Mouse (Mus musculus): ENCODE results near the gene Anapc2.
A peak's percentile ranks its signal among the peaks of the same experiment; 100 is the strongest.

Gene Anapc2

DNA sequence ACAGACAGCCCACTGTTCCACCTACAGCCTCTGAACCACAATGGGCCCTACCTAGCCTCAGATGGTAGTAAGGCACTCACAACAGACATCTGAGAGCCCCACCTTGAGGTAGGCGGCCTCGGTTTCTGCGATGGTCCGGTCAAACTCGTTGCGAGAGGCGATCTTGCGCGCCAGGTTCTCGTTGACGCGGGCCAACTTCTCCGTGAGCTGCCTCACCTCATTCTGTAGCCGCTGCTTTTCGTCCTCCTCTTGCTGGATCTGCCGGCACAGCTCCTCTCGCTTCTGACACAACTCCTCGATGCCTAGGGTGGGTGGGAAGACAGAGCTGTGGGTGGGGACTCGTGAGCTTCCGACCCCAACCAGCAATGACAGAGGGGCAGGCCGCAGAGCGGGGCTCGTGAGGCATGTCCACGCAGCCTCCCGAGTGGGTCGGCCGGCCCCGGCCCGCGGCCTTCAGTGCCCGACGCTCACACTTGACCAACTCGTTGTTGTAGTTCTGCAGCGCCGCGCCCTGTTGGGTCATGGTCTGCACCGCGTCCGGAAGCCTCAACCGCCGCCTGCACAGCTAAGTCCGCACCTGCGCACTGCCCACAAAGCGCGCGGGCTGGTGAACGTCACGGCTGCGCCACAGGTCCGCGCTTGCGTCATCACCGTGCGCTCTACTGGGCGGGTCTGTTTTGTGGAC lies at the start of gene Anapc2, which contains the start of gene Ssna1:
Anapc2 (plus strand) TSS at position 652 of the 685 bp plus-strand sequence.
Ssna1 (minus strand) TSS at position 612 of the 685 bp plus-strand sequence.
- peak; percentile 92 for DNase-seq (ENCODE audit: low spot score)

- peak; percentile 76 for DNase-seq (ENCODE audit: low spot score)
Measured at GRCm38 (mm10) chr2:25223681-25224491, 48.4 kb upstream of the Anapc2 start.

GRCm38 (mm10) chr2:25224492-25224765 lies 47.8 kb upstream of the Anapc2 start, which contains the start of gene Tubb4b:
Gene Tubb4b (minus strand): TSS chr2:25224702.
- no peak for DNase-seq (ENCODE audit: low spot score)

GRCm38 (mm10) chr2:25224766-25225752 lies 47.2 kb upstream of the Anapc2 start:
- DNase-seq (ENCODE audit: low spot score) = peak; percentile 100

DNA sequence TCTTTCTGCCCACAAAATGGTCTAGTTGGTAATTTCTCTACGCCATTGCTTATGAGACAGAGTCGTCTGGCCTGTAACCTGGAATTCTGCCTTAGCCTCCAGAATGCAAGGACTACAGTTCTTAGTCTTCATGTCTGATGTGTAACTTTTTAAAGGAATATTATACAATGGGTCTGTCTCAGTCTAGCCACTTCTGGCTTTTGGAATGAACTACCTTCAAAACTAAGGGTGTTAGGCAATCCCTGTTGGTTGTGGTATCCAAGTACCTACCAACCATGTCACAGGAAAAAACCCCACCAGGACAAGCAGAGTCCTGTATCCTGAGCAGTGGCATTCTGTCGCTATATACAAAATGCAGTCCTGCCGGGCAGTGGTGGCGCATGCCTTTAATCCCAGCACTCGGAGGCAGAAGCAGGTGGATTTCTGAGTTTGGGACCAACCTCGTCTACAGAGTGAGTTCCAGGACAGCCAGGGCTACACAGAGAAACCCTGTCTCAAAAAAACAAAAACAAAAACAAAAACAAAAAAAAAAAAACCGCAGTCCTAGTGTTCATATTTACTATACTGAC lies 46.4 kb upstream of the Anapc2 start:
- no peak for DNase-seq (ENCODE audit: low spot score)

DNA sequence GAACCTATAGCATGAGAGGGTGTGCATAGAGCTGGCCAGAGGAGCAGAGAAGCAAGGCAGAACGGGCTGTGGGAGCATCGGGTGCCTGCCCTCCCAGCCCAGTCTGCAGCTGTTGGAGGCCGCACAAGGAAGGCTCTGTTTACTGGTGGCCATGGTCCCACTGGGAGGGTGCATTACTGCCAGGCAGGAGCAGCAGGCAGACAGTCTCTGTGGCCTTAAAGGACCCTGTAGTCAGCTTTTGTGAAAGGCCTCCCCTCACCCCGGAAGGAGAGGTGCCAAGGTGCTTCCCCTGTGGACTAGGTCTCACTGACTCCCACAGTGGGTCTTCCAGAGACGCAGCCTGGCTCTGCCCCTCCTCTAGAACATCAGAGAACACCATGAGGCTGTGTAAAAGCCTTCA lies 45.4 kb upstream of the Anapc2 start:
- no peak for DNase-seq (ENCODE audit: low spot score)

DNA sequence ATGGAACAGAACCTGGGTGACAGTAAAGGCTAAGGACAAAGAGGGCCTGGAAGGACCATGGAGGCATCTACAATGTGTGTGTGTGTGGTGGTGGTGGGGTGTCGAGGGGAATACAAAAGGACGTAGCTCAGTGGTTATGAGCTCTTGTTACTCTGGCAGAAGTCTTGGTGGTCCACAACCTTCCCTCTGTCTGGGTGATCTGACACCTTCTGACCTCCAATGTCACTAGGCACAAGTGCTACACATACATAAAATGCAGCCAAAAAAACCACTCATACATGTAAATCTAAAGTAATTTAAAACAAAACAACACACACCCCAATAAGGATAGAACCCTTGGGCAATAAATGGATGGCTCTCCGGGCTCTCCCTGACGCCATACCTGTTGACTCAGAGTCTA lies 44.9 kb upstream of the Anapc2 start:
- no peak for DNase-seq (ENCODE audit: low spot score)

DNA sequence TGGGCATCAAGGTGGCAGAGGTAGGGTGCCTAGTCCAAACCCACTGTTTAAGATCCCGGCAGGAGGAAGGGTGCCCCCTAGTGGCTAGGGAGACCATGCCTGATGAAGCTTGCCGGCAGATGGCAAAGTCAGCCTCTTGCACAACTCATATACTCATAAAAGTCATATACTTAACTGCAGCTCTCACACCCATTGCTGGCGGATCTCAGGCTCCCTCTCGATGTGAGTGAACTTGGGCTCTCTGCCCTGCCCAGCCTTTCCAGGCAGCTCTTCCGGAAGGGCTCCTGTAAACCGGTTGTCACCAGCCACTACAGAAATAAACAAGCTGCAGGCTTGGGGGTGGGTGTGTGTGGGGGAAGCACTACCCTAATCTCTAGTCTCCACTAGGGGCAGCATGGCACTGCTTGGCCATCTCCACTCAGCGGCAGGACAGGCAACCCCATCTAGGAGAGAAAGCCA lies 43.8 kb upstream of the Anapc2 start:
- peak; percentile 77 for DNase-seq (ENCODE audit: low spot score)

GRCm38 (mm10) chr2:25228995-25229530 lies 43.2 kb upstream of the Anapc2 start:
- no peak for DNase-seq (ENCODE audit: low spot score)

GRCm38 (mm10) chr2:25229582-25229981 lies 42.7 kb upstream of the Anapc2 start:
- DNase-seq (ENCODE audit: low spot score) = no peak

GRCm38 (mm10) chr2:25230581-25230980 lies 41.7 kb upstream of the Anapc2 start:
- no peak for DNase-seq (ENCODE audit: low spot score)

GRCm38 (mm10) chr2:25231038-25231437 lies 41.2 kb upstream of the Anapc2 start:
- DNase-seq (ENCODE audit: low spot score) = no peak

DNA sequence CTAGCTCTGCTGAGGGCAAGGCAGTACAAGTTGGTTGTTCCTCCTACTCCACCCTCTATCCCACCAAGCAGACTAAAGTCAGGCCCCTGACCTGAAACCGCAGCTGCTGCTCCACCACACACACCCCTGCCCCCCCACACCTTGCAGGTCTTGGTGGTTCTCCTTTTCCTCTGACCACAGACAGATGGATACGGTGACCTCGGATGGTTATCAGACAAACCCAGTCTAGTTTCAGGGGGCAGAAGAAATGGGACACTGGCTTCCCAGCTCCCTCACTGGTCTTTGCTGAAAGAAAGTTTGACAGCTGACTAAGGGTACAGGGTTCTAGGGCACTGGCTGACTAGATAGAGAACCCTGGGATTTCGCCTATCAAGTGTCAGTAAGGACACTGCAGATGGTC lies 38.9 kb upstream of the Anapc2 start:
- no peak for DNase-seq (ENCODE audit: low spot score)

- DNase-seq (ENCODE audit: low spot score) = no peak
Measured at GRCm38 (mm10) chr2:25234050-25234449, 38.2 kb upstream of the Anapc2 start, which contains the start of gene Slc34a3. Gene Slc34a3 (minus strand): TSS chr2:25234364.

DNA sequence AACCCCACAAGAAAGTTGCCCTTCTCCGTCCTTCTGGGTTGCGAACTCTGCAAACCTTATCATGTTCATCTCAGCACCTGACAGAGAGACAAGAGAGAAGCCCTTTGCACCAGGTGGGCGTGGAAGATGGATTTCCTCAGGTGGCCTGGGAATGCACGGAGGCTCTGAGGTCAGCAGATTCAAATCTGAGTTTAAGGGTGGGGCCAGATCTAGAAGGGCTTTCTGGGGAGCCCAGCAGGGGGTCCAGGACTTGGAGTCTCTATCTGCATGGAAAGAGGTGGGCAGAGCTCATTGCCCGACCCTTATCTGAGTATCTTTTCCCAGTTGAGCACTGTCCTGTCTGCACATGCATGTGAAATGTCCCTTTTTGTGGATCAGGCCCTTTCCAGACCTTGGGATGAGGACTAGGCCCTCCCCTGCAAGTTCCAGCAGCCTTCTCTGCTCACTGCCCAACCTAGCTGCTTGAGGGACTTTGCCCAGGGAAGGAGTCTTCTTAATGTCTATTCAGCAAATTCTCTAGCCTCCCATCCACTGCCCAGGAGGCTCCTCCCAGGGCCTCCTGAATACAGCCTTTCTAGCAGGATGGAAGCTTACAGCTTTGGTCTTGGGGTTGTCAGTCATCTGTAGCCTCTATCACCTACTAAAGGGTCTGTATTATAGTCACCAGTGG lies 37.6 kb upstream of the Anapc2 start:
- DNase-seq (ENCODE audit: low spot score) = no peak

- DNase-seq (ENCODE audit: low spot score) = no peak
Measured at GRCm38 (mm10) chr2:25236614-25237013, 35.7 kb upstream of the Anapc2 start, which contains the start of gene Rnf224. Gene Rnf224 (minus strand): TSS chr2:25236787.

- no peak for DNase-seq (ENCODE audit: low spot score)
Measured at GRCm38 (mm10) chr2:25237522-25237921, 34.8 kb upstream of the Anapc2 start.

GRCm38 (mm10) chr2:25238106-25238505 lies 34.2 kb upstream of the Anapc2 start:
- no peak for DNase-seq (ENCODE audit: low spot score)

DNA sequence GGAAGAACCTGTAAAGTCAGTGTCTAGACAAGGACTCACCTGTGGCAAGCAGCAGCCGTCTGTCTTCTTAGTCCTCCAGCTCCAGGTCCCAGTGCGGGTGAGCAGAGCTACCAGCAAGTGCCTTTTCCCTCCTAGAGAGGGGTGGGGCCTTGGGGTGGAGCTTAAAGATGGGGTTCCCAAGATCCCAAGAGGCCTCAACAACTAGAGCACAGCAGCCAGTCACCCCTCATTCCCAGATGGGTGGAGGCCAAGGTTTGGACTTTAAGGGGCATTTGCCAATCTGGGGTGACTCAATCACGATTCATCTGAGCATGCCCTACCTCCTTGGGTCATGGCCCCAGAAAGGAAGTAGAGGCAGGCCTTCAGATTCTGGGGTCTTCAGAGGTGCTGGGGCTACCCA lies 32.5 kb upstream of the Anapc2 start:
- DNase-seq (ENCODE audit: low spot score) = no peak

DNA sequence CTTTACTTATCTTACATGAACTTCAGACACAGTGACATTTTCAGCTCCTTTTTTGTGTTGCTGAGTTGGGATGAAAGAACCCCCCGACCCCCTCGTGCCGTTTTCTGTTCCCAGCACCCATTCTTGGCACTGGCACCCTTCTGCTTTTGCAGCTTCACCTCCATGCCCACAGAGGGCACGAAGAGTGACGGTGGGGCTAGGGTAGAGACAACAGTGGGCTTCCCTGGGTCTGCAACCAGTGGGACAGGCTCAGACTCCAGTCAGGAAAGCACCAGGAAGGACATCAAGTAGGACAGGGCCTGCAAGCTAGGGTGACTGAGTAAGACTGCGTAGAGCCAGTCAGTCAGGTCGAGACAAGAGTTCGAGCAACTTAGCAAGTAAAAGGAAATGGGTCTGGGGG lies 32.0 kb upstream of the Anapc2 start:
- DNase-seq (ENCODE audit: low spot score) = no peak
